Mouse (Mus musculus): Measurements from ENCODE around the gene Tmem141. TPM values are rescaled to one million over a fixed set of nuclear protein-coding genes. Genes with fewer than 3 reads are reported as not detected.

Tmem141 gene
- total and polyA plus RNA-seq, 3 experiments, result 10.9 to 25.3 TPM; not detected in 1

DNA sequence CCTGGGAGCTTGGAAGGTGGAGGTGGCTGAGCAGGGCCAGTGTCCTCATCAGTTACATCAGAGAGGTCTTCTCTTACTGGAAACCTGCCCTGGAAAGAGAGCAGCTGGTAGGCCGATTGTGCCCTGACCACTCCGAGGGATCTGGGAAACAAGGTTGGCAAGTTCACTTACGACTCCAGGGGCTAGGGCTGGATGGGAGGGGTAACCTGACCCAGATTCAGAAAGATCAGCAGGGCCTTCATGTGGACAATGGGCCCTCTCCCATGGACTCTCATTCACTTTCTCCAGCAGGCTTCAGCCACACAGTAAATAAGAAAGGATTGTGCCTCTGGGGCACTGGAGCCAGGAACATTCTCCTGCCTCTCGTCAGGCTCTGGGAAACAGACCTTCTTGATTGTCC is 36.9 kb downstream of the Tmem141 start:
- H3K4me3 ChIP-seq (ENCODE audit: control insufficient read depth in 1 of 2, insufficient read depth in 1 of 2, low read depth in 2 of 2, low read length in 2 of 2), result no peak overlapping the region
- no peak overlapping the region for H3K9ac ChIP-seq (ENCODE audit: control insufficient read depth, low read depth, low read length, poor library complexity, severe bottlenecking)
- peaks cover 0 to 10% of the 10 kb centered on the region in 2 experiments; a peak in 2 of 4 replicates for H3K4me1 ChIP-seq (ENCODE audit: control insufficient read depth in 1 of 2, insufficient read depth in 2 of 2, low read length in 2 of 2)
- H3K27me3 ChIP-seq (ENCODE audit: control insufficient read depth in 1 of 2, insufficient read depth in 2 of 2, low read length in 2 of 2), result no peaks in the 10 kb centered on the region
- no peaks in the 10 kb centered on the region for H3K9me3 ChIP-seq (replicated peaks; ENCODE audit: insufficient read depth, low read length)
- H3K36me3 ChIP-seq (ENCODE audit: control insufficient read depth in 1 of 2, insufficient read depth in 2 of 2, low read length in 2 of 2), result peaks cover 3 to 7% of the 10 kb centered on the region in 2 experiments
- no peak for DNase-seq (ENCODE audit: low read depth, low spot score)
- H3K27ac ChIP-seq (ENCODE audit: control insufficient read depth, low read depth, low read length), result no peak overlapping the region
- TF ChIP-seq MYC (IDR thresholded peaks at IDR 0.05; ENCODE audit: low read depth, low read length), result no peak
- no peak for TF ChIP-seq E2F4 (IDR thresholded peaks at IDR 0.05; ENCODE audit: borderline replicate concordance, low read depth, low read length)
- no peak for TF ChIP-seq POLR2AphosphoS2 (IDR thresholded peaks at IDR 0.05; ENCODE audit: low read length)
- TF ChIP-seq BHLHE40 (IDR thresholded peaks at IDR 0.05; ENCODE audit: borderline replicate concordance, low read depth, low read length), result no peak
- no peaks in the 10 kb centered on the region for H3K79me2 ChIP-seq (ENCODE audit: control insufficient read depth, insufficient read depth, low read length, poor library complexity)

DNA sequence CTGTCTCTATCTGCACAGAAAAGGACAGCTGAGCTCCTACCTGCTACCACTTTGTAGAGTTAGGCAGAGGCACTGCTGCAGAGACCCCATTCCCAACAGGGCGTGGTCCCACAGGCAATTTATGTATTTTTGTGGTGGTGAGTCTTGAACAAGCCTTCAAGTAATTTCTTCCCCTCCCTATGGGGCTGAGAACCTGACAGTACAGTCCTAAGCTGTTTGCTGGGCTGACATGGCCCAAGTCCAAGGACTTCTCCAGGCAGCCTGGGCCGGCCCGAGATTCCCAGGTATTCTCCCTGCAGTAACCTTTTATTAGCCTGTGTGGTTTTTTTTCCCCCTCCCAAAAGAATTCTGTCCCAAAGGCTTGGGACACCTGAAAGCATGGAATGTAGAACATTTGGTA is 37.7 kb downstream of the Tmem141 start:
- H3K27me3 ChIP-seq (ENCODE audit: control insufficient read depth in 1 of 2, insufficient read depth in 2 of 2, low read length in 2 of 2), result no peaks in the 10 kb centered on the region
- no peak for DNase-seq (ENCODE audit: low read depth, low spot score)
- peaks cover 0 to 10% of the 10 kb centered on the region in 2 experiments; a peak in 2 of 4 replicates for H3K4me1 ChIP-seq (ENCODE audit: control insufficient read depth in 1 of 2, insufficient read depth in 2 of 2, low read length in 2 of 2)
- no peaks in the 10 kb centered on the region for H3K79me2 ChIP-seq (ENCODE audit: control insufficient read depth, insufficient read depth, low read length, poor library complexity)
- no peak overlapping the region for H3K4me3 ChIP-seq (ENCODE audit: control insufficient read depth in 1 of 2, insufficient read depth in 1 of 2, low read depth in 2 of 2, low read length in 2 of 2)
- no peaks in the 10 kb centered on the region for H3K9me3 ChIP-seq (replicated peaks; ENCODE audit: insufficient read depth, low read length)
- H3K27ac ChIP-seq (ENCODE audit: control insufficient read depth, low read depth, low read length), result no peak overlapping the region
- peaks cover 3 to 7% of the 10 kb centered on the region in 2 experiments for H3K36me3 ChIP-seq (ENCODE audit: control insufficient read depth in 1 of 2, insufficient read depth in 2 of 2, low read length in 2 of 2)
- no peak overlapping the region for H3K9ac ChIP-seq (ENCODE audit: control insufficient read depth, low read depth, low read length, poor library complexity, severe bottlenecking)
- no peak for TF ChIP-seq POLR2AphosphoS5 (IDR thresholded peaks at IDR 0.05; ENCODE audit: borderline replicate concordance, low read depth, low read length)
- TF ChIP-seq SMC3 (IDR thresholded peaks at IDR 0.05; ENCODE audit: low read depth, low read length), result no peak
- TF ChIP-seq HCFC1 (IDR thresholded peaks at IDR 0.05; ENCODE audit: low read depth, low read length), result no peak
- TF ChIP-seq ELF1 (IDR thresholded peaks at IDR 0.05; ENCODE audit: low read depth, low read length), result no peak

DNA sequence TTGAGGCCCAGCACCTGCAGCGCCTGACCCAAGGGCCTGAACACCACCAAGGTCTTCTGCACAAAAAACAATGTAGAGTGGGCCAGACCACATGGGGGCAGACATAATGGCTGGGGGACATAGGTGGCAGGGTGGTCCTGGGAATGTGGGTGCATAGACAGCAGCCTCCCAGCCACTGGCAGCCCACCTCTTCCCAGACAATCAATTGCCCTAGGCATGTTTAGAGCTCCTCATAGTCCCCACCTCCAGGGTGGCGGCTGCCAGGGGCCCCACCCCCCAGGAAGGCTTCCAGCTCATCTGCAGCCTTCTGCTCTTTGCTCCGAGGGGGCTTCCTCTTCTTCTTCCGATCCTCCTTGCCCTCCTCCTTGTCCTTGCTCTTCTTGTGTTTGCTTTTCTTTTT is 38.2 kb downstream of the Tmem141 start:
- TF ChIP-seq BHLHE40 (IDR thresholded peaks at IDR 0.05; ENCODE audit: borderline replicate concordance, low read depth, low read length) (no peak), E2F4 (IDR thresholded peaks at IDR 0.05; ENCODE audit: borderline replicate concordance, low read depth, low read length) (no peak), EP300 (IDR thresholded peaks at IDR 0.05; ENCODE audit: low read depth in 1 of 2, low read length in 2 of 2) (no peak), MYB (IDR thresholded peaks at IDR 0.05; ENCODE audit: low read depth, low read length) (no peak), TCF12 (IDR thresholded peaks at IDR 0.05; ENCODE audit: low read depth, low read length) (no peak), CHD2 (IDR thresholded peaks at IDR 0.05; ENCODE audit: low read length) (no peak), MAFK (IDR thresholded peaks at IDR 0.05; ENCODE audit: borderline replicate concordance, low read depth, low read length) (no peak), MYC (IDR thresholded peaks at IDR 0.05; ENCODE audit: low read depth, low read length) (no peak), UBTF (IDR thresholded peaks at IDR 0.05; ENCODE audit: borderline replicate concordance, insufficient read depth, low read depth, low read length) (no peak), ETS1 (IDR thresholded peaks at IDR 0.05; ENCODE audit: low read depth, low read length) (no peak), SMC3 (IDR thresholded peaks at IDR 0.05; ENCODE audit: low read depth, low read length) (no peak), KAT2A (conservative IDR thresholded peaks at IDR 0.05; ENCODE audit: low read depth, low read length) (no peak), CHD1 (IDR thresholded peaks at IDR 0.05; ENCODE audit: low read depth, low read length) (no peak), ELF1 (IDR thresholded peaks at IDR 0.05; ENCODE audit: low read depth, low read length) (no peak), USF2 (IDR thresholded peaks at IDR 0.05; ENCODE audit: borderline replicate concordance in 1 of 2, insufficient read depth in 1 of 2, low read depth in 1 of 2, low read length in 2 of 2) (no peak), ZKSCAN1 (IDR thresholded peaks at IDR 0.05; ENCODE audit: low read depth, low read length) (no peak)
- H3K9me3 ChIP-seq (replicated peaks; ENCODE audit: insufficient read depth, low read length), result no peaks in the 10 kb centered on the region
- no peak overlapping the region for H3K9ac ChIP-seq (ENCODE audit: control insufficient read depth, low read depth, low read length, poor library complexity, severe bottlenecking)
- peaks cover 3 to 7% of the 10 kb centered on the region in 2 experiments for H3K36me3 ChIP-seq (ENCODE audit: control insufficient read depth in 1 of 2, insufficient read depth in 2 of 2, low read length in 2 of 2)
- no peaks in the 10 kb centered on the region for H3K79me2 ChIP-seq (ENCODE audit: control insufficient read depth, insufficient read depth, low read length, poor library complexity)
- no peaks in the 10 kb centered on the region for H3K27me3 ChIP-seq (ENCODE audit: control insufficient read depth in 1 of 2, insufficient read depth in 2 of 2, low read length in 2 of 2)
- H3K27ac ChIP-seq (ENCODE audit: control insufficient read depth, low read depth, low read length), result no peak overlapping the region
- no peak overlapping the region for H3K4me3 ChIP-seq (ENCODE audit: control insufficient read depth in 1 of 2, insufficient read depth in 1 of 2, low read depth in 2 of 2, low read length in 2 of 2)
- H3K4me1 ChIP-seq (ENCODE audit: control insufficient read depth in 1 of 2, insufficient read depth in 2 of 2, low read length in 2 of 2), result peaks cover 0 to 10% of the 10 kb centered on the region in 2 experiments; a peak in 2 of 4 replicates
- no peak for DNase-seq (ENCODE audit: low read depth, low spot score)

All from MEL (cell line).